Mouse (Mus musculus) bone marrow, adult 2 months (tissue): Measurements from ENCODE around the gene Spef1.

ENCODE experiments used
- CTCF ChIP-seq: fragments of 200-500 bp; IDR thresholded peaks from 2 replicates; pipeline ENCODE4 v1.5.1; 2011; ENCODE audit warnings: low read length, control low read depth; ENCODE audit not compliant: control insufficient read depth, insufficient read depth
- POLR2A ChIP-seq: fragments of 200-500 bp; IDR thresholded peaks from 2 replicates; pipeline ENCODE4 v1.6.1; 2011; ENCODE audit warnings: low read depth, mild to moderate bottlenecking, control low read depth, low read length, borderline replicate concordance; ENCODE audit not compliant: control insufficient read depth

- TF ChIP-seq CTCF: no peak
- TF ChIP-seq POLR2A: no peak
Observed at GRCm38 (mm10) chr2:131191005-131191390, 3.9 kb upstream of the Spef1 start.
